Mouse (Mus musculus) thymus, adult 2 months (tissue): ENCODE measurements around the gene Scamp1.

Source experiments
- CTCF ChIP-seq: fragments of 200-500 bp; IDR thresholded peaks from 2 replicates; pipeline ENCODE4 v1.5.1; 2012; ENCODE audit warnings: mild to moderate bottlenecking, control low read depth, low read length, moderate library complexity, borderline replicate concordance; ENCODE audit not compliant: control insufficient read depth, poor library complexity, insufficient read depth; ENCODE audit errors: extremely low read depth
- POLR2A ChIP-seq: fragments of 200-500 bp; IDR thresholded peaks from 2 replicates; pipeline ENCODE4 v1.6.1; 2012; ENCODE audit warnings: mild to moderate bottlenecking, low read length, control low read depth, moderate library complexity; ENCODE audit not compliant: control insufficient read depth, poor library complexity, insufficient read depth; ENCODE audit errors: extremely low read depth

GRCm38 (mm10) chr13:94184726-94185456, 100.8 kb downstream of the Scamp1 start:
- TF ChIP-seq POLR2A (no peak), CTCF (no peak)
